Mouse (Mus musculus) yolk sac, embryonic 10.5 days (tissue): ENCODE data around the gene Camk1.

Source experiments
- DNase-seq: peaks from one replicate; pipeline ENCODE4 v3.0.0-alpha.2; 2017; ENCODE audit warnings: low spot score

Gene Camk1

DNA sequence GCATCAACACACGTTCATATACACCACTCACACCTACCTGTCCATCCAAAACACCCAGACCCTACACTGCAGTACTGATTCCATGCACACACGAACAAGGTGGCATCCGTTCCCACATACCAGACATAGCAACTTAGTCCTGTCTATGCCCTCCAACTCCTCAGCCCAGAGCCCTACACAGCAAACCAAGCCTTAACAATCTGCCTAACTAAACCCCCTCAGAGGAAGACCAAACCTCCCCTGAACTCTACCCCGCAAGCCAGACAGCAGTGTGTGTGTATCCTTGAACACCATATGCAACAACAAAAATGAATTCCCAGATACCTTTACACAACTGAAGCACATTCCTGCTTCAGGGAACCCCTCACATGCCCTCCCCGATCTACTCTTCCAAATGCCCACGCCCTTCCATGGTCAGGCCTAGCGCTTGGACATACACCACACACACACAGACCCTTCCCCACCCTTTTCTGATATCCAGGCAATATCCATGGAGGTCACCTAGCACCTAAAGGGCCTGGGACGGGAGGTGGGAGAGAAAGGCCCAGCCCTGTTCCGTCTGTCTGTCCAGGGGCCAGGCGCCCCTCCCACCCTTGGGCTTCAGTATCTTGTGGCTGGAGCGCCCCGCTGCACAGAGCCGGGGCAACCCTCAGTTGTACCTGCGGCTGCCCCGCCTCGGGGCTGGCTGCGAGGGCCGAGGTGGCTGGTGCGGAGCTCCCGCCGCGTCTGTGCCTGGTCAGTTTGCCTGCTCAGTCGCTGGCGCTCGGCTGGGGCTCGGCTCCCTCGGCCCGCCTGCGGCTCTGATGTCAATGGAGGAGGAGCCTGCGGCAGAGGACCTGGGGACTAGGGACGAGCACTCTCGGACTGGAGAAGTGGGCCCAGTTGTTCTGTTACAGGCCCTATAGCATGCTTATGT is at the start of gene Camk1:
TSS of gene Camk1 (minus strand) at position 808 of the 916 bp plus-strand sequence.
- peak; percentile 73 for DNase-seq

- DNase-seq: peak; percentile 57
Observed at GRCm38 (mm10) chr6:113392387-113393071, 48.7 kb upstream of the Camk1 start.

- no peak for DNase-seq
Observed at GRCm38 (mm10) chr6:113392015-113392386, 48.2 kb upstream of the Camk1 start.

DNA sequence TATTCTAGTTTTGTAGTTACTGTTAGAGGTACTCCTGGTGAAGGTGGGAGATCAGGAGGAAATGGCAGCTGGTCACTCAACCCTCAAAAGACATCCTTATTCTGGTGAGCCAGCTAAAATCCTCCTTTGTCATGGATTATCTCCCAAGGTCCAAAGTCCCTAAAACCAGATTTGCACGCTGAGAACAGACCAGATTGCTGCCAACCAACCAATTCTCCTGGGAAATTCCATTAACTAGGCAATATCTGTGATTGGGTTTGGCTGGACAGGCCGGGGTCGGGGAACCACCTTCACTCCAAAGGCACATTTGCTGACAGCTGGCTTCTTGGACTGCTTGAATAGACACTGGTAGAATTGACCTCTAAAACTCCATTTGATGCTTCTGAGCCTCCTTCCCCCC is 46.9 kb upstream of the Camk1 start:
- DNase-seq: no peak

- DNase-seq: no peak
Observed at GRCm38 (mm10) chr6:113388960-113389359, 45.2 kb upstream of the Camk1 start, which contains the start of gene Ttll3. Gene Ttll3, plus strand, starts transcription at chr6:113389260.

GRCm38 (mm10) chr6:113386025-113386424 is 42.2 kb upstream of the Camk1 start:
- peak; percentile 61 for DNase-seq

GRCm38 (mm10) chr6:113385160-113385714 is 41.5 kb upstream of the Camk1 start:
- DNase-seq: peak; percentile 74

DNA sequence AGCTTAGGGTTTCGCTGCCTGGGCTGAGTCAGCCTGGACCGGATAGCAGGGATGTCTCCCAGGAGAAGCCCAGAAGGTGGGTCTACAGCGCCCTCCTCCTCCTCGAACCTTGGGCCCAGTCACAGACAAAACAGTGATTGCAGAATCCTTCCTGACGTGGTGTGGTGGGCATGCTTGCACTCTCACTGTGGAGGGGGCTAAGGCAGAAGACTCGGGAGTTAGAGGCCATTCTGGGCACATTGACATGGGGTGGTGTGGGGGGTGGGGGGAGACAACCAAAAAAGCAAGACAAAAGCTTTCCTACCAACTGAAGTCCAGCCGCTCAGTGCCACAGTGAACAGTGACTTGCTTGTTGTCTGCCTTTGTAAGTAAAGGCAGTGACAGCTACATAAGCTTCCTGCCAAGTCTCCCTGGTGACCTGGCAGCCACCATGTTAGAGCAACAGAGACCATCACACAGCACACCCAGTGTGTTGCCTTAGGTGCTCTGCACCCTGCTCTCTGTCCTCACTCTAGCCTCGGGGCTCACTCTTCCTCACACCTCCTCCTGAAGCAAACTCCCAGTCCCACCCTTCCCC is 40.7 kb upstream of the Camk1 start:
- DNase-seq: no peak

DNA sequence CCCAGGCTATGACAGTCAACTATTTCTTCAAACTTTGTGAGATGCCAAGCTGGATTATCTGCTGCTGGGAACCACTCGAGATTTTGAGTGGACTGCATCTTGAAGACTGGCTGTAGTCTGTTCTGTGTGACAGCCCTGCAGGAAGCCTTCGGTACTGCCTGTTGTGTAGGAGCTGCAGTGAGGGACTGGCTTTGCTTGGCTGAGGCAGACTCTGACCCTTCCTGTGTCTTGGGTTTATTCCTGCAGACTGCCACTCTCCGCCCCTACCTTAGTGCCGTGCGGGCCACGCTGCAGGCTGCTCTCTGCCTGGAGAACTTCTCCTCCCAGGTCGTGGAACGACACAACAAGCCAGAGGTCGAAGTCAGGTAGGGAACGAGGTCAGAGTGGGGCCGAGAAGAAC is 36.7 kb upstream of the Camk1 start:
- no peak for DNase-seq

DNA sequence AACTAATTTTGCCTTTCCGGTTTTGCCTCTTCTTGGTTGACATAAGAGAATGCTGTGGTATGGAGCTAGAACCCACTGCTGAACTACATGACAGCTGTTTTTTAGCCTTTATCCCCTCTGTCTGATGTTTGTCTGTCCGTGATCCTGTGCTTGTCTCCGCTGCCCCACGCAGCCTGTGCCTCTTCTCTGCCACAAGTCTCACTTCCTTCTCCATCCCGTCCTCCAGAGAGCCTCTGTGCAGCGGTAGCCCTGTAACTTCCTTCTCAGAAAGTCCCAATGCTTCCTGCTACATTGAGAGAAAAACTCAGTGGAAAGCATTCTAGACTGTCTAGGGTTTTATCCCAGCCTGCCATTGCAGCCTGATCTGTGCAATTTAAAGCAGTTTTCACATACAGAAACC is 35.5 kb upstream of the Camk1 start:
- no peak for DNase-seq

GRCm38 (mm10) chr6:113377496-113378385 is 34.0 kb upstream of the Camk1 start, which contains the start of the genes Tada3 and Arpc4:
Gene Tada3, minus strand, starts transcription at chr6:113377883.
Gene Arpc4, plus strand, starts transcription at chr6:113378115.
- peak; percentile 98 for DNase-seq

GRCm38 (mm10) chr6:113377172-113377495 is 33.4 kb upstream of the Camk1 start:
- DNase-seq: no peak

GRCm38 (mm10) chr6:113373491-113373890 is 29.7 kb upstream of the Camk1 start:
- no peak for DNase-seq

- DNase-seq: no peak
Observed at GRCm38 (mm10) chr6:113370194-113370929, 26.6 kb upstream of the Camk1 start.

- no peak for DNase-seq
Observed at GRCm38 (mm10) chr6:113368577-113368976, 24.8 kb upstream of the Camk1 start.

DNA sequence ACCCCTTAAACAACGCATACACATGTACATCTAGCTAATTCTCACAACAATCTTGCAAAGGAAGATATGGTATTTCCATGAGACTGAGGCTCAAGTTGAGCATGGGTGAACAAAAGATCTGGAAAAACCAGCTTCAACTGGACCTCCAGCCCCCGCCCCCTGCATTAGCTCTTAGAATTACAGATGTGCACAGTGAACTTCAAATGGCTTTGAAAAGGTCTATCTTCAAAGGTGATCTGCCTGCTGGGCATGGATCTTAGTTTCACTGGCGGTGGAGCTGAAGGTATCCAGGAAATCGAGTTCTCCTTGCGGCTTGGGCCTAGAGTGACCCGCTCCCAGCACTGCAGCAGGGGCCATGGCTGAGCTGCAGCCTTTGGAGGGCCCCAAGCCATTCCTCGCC is 24.3 kb upstream of the Camk1 start:
- no peak for DNase-seq

DNA sequence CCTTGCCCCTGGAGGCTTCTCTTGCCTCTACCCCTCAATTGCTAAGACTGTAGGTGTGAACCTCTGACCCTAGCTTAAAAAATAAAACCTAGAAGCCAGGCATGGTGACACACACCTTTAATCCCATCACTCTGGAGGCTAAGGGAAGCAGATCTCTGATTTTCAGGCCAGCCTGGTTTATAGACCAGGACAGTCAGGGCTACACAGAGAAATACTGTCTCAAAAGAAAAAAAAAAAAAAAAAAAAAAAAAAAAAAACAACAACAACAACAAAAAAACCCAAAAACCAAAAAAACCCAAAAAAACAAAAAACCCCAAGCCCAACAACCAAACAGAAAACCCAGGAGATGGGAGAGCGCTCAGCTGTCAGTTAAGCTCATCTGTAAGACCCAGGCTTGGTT is 23.8 kb upstream of the Camk1 start:
- no peak for DNase-seq

DNA sequence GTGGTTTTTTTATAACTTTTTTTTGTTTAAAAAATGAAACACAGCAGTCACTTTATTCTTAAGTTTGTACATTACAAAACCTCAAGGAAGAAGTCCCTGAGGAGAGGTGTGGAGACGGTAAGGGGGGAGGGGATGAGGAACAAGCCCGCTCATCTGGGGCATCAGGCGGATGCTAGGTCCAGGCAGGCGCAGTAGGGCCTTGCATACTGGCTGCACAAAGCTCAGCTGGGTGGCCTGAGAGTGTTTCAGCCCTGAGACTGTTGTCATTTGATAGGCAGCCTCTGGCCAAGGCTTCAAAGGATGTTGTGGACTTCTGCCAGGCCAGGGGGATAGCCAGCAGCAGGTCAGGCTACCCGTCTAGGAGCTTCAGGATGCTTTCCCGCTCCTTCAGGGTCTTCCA is 22.9 kb upstream of the Camk1 start:
- DNase-seq: no peak

DNA sequence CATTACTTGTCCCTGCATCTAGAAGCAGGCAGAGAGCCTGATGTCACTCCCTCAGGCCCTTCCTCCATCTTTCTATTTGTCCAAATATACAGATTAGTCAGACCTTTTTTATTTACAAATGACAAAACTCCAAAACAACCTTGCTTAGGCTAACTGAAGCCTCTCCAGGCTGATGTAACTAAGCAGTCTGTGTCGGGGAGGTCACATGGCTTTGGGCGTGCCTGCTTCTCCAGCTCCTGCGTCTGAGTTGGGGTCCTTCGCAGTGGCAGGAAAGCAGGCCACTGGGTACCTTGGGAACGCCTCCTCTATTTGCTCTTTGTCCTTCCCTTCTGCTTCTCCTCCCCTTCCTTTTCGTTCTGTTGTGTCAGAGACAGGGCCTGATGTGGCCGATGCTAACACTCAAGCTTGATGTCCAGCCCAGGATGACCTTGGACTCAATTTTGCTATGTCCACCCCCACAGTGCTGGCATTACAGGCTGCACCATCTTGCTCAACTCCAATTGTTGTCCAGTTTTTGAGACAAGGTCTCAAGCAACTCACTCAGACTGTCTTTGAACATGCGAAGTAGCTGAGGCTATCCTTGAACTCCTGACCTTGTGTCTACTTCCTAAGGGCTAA is 20.8 kb upstream of the Camk1 start:
- no peak for DNase-seq

- no peak for DNase-seq
Observed at GRCm38 (mm10) chr6:113362241-113362640, 18.5 kb upstream of the Camk1 start.
